Mouse (Mus musculus): ENCODE data around the gene Tmx2. TPM values are rescaled to one million over a fixed set of nuclear protein-coding genes. Genes with fewer than 3 reads are reported as not detected.

Tmx2 gene
- 3.4 and 5.5 TPM in 2 replicates for polyA plus RNA-seq (2012)

DNA sequence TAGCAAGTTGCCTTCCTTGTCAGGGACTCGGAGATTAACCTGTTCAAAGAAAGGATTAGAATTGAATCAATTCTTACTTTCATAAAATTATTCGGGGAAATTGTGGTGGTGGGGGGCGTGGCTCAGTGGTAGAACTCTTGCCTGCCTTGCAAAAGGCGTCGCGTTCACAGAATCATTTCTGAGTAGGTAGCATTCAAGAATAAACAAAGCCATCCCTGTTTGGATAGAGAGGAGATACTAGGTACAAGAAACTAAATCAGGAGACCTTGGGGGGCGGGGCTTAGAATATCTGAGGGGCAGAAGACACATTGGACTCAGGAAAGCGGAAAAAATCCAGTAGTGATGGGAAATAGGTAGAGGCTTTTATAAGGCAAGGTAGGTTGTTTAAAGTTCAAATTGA is at the start of gene Tmx2:
TSS of gene Tmx2 (minus strand) at position 125 of the 400 bp plus-strand sequence.
- TF ChIP-seq GATA1 (IDR thresholded peaks at IDR 0.05; ENCODE audit: low read length), result no peak

DNA sequence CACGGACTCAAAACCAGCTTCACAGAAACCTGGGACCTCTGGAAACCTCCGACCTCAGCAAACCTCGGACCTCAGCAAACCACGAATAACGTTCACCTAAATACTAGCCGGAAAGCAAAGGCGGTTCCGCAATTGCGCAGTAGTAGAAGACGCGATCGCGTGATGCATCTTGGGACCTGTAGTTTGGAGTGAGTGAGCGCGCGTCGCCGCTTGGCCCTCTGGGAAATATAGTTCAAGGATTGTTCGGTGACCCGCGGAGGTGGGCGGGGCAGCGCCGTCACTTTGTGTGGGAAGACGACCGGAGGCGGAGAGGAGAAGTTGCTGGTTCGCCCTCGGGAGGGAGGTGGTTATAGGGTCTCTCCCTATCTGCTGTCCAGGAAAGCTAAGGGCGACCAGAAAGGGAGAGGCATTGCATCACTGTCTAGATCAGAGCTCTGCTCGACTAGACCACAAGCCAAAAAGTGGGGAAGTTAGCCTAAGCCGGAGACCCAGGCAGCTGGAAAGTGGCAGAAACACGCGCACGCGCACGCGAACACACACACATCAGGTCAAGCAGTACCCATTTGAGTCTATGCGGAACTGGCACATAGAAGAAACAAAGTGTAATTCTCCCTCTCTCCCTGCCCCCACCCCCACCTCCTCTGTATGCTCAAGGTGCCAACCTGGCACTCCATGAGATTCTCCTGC is 48.4 kb upstream of the Tmx2 start, which contains the start of gene Clp1:
TSS of gene Clp1 (minus strand) at position 179 of the 687 bp plus-strand sequence.
- TF ChIP-seq GATA1 (IDR thresholded peaks at IDR 0.05; ENCODE audit: low read length), result no peak

DNA sequence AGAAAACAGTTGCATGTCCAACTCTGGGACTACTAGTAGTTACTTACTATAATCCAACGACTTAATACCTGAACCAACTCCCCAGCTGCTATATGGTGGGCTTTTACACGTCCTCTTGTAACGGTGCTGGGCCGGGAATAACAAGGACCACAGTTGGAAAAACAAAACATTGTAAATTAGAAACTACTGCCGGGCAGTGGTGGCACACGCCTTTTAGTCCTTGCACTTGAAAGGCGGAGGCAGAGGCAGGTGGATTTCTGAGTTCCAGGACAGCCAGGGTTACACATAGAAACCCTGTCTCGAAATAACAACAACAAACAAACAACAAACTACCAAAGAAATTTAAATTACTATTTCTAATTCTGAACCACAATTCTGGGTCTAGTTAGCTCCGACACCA is 47.8 kb upstream of the Tmx2 start:
- no peak for TF ChIP-seq GATA1 (IDR thresholded peaks at IDR 0.05; ENCODE audit: low read length)

DNA sequence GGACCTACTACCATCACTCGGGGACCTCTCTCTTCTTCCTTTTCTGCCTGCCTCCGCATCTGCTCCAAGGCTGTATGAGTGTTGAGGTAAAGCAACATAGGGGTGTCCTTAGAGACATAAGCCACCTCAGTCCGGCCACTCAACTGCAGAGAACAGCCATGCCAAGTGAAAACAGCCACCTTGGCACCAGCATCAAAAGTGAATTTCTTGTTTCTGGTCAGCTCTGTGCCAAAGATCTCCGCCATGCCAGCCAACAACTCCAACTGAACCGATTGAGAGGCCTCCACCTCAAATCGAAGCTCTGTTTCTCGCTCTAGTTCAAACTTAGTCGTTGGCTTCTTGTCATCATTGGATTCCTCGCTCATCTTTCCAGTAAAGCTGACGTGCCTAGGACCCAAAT is 46.8 kb upstream of the Tmx2 start:
- no peak for TF ChIP-seq GATA1 (IDR thresholded peaks at IDR 0.05; ENCODE audit: low read length)

DNA sequence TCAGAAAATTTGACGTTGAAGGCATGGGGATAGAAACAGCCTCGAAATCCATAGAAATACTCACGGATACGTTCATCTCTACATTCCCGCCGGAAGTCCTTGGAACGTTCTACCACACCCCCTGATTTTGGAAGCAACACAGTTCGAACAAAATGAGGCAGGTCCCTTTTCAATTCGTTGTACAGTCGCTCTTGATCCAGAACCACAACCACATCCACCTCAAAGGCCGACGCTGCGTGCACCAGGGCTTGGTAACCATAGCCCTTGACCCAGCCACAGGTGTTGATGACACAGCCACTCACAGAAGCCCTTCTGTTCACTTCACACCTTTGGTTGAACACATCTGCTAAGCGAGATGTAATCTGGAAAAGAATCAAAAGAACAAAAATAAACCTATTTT is 44.9 kb upstream of the Tmx2 start:
- TF ChIP-seq GATA1 (IDR thresholded peaks at IDR 0.05; ENCODE audit: low read length), result no peak

DNA sequence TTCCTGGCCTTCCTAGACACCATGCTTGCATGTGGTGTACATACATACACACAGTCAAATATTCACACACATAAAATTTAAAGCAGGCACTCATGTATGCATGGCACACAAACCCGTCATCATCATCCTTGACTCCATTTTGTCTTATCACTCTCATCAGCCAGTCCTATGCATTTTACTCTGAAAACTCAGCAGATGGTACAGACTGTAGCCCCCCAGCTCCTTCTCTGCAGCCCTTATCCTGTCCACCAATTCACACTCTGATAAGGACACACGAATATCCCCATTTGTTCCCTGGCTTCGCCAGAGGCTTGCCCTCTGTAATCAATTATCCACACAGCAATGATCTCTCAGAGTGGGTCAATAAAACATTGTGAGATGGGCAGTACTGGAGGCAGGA is 42.2 kb upstream of the Tmx2 start:
- no peak for TF ChIP-seq GATA1 (IDR thresholded peaks at IDR 0.05; ENCODE audit: low read length)

DNA sequence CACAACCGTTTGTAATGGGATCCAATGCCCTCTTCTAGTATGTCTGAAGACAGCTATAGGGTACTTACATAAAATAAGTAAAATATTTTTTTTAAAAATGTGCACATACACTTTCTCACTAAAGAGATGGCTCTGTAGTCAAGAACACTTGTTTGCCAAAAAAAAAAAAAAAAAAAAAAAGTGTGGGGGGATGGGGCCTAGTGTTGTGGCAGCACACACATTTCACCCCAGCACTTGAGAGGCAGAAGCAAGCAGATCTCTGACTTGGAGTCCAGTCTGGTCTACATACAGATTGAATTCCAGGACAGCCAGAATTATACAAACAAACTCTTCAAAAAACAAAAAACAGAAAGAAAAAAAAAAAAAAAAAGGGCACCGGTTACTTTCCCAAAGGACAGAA is 41.8 kb upstream of the Tmx2 start:
- no peak for TF ChIP-seq GATA1 (IDR thresholded peaks at IDR 0.05; ENCODE audit: low read length)

DNA sequence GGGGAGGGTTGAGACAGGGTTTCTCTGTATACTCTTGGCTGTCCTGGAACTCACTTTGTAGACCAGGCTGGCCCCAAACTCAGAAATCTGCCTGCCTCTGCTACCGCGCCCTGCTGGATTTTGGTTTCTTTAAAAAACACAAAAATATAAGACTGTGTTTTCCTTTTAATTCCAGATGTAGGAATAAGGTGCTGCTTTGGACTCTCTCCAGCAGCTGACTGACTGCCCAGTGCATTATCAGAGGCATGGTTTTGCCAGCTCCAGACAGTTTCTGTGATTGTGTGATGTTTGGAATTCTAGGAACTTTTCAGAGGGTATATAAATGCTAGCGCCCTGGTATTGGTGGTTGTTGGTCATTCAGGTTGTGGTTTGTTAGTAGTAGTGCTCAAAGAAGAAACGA is 38.4 kb upstream of the Tmx2 start:
- TF ChIP-seq GATA1 (IDR thresholded peaks at IDR 0.05; ENCODE audit: low read length), result no peak

DNA sequence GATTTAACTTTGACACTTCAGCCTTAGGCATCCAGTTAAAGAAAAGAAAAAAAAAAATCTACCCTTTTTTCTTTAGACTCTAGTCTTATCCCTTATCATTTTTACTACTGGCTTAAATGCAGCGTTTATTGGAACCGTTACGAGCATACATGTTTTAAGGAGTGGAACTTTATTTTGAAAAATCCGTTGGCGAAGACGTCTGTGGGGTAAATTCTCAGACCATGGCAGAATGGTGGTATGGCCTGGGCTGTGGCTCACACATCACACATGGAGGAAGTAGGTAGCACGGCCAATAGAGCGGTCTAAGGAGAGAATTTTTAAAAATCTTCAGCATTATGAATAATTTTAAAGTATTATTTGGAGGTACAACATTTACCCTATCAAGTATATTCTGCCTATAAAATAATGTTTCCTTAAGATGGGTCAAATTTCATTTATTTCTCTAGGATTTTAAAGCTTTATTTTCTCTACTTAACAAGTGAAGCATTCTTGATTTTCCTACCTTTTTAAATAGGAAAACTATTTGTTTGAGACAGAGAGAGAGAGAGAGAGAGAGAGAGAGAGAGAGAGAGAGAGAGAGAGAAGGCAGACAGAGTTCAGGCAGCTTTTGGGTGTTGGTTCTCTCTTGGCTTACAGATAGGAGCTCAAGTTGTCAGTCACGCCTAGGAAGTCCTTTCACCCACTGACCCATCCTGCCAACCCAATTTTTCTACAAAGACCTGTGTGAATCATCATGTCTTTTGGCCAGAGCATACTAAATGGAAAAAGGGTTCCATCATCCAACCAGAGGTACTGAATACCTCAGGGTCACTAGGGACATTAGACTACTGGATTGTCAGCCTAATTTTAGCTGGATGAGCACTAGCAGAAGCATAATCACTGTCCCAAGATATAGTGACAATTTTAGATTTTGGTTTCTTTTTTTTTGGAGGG is 37.7 kb upstream of the Tmx2 start:
- no peak for TF ChIP-seq GATA1 (IDR thresholded peaks at IDR 0.05; ENCODE audit: low read length)

DNA sequence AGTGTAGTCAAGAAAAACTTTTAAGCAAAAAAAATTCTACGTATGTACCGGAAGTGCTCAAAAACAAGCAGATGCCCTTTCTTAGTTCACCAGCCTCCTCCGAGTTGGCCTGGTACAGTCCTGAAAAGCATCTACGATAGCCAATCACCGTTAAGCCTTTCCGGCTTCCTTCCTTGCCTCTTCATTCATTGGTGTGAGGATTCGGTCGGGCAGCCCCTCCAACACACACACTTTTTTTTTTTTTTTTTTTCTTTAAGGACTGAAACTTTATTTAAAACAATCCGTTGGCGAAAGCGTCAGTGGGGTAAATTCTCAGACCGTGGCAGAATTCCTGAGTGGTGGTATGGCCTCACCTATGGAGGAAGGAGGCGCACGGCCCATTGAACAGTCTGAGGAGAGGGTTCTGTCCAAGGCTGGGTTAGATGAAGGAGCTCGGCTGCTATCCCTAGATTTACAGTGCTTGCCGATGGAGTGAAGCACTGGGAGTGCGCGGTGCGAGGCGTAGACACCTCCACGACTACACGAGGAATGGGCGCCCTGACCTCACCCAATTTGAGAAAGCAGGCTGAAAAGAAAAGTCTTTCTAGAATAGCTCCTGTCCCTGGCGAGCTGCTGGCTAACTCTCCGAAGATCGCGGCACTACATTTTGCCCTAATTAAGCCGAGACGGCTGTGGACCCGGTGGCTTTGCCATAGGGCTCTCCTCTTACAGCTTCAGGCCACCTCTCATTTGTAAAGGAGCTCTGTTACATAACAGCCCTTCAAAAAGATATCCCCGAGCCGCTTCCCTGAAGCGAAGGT is 36.8 kb upstream of the Tmx2 start:
- TF ChIP-seq GATA1 (IDR thresholded peaks at IDR 0.05; ENCODE audit: low read length), result no peak

DNA sequence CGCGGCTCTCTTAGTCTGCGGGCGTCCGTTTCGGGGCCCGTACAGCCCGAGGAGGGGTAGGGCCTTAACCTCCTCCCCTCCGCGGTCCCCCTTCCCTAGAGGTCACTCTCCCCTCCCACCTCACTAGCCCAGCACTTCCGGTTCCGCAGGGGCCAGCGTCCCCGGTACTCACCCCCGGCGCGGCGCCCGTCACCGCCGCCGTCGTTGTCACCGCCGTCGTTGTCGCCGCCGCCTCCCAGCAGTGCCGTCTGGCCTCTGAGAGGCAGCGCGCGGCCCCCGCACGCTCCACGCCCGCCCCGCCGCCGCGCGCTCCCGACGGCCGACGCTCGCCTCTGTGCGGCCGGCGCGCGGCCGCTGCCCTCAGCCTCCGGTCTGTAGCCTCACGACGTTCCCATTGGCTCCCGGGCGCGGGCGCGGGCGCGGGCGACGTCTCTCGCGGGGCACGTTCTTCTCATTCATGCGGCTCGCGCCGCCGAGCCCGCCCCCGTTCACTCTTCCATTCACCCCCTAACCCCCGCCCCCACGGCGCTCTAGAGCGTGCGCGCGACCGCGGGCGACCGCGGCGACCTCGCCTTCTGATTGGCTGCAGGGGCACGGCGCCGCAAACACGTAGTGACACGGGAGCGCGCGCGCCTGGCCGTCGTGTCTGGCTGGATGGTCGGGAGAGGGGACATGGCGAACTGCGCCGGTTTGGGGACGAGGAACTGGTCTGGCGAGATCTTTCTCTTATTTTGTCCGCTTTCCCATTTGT is 36.0 kb upstream of the Tmx2 start, which contains the start of gene Zdhhc5:
TSS of gene Zdhhc5 (minus strand) at position 370 of the 751 bp plus-strand sequence.
- no peak for TF ChIP-seq GATA1 (IDR thresholded peaks at IDR 0.05; ENCODE audit: low read length)

DNA sequence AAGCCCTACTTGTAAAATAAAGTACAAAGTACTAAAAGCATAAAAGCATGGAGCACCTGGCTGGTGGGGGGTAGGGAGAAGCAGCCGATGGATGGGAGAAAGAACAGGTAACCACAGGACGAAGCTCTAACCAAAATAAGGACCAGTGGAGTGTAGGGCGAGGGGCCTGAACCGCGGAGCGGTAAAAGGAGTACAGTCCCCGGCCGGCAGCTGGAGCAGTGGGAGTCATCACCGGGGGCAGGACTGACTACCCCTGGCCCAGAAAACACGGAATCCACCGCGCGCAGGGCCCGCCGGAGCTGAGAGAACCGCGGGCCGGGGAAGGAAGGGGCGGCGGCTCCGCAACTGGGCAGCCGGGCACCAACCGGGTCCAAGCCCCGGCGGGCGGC is 35.5 kb upstream of the Tmx2 start:
- no peak for TF ChIP-seq GATA1 (IDR thresholded peaks at IDR 0.05; ENCODE audit: low read length)

DNA sequence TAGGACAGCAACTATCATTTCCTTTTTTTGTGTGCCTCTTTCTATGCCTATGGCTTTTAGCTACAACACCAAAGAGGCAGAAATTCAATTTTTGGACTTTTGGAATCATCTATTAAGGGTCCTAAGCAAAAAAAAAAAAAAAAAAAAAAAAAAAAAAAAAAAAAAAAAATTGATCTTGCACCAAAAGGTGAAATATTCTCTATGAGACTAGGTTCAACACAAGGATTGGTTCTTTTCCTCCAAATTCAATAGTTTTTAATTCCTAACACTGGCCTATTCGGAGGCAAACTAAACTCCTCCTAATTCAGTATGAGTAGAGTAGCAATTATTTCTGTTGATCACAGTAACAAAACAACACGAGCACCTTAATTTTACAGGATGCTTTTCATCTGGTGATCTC is 33.0 kb upstream of the Tmx2 start:
- TF ChIP-seq GATA1 (IDR thresholded peaks at IDR 0.05; ENCODE audit: low read length), result no peak

DNA sequence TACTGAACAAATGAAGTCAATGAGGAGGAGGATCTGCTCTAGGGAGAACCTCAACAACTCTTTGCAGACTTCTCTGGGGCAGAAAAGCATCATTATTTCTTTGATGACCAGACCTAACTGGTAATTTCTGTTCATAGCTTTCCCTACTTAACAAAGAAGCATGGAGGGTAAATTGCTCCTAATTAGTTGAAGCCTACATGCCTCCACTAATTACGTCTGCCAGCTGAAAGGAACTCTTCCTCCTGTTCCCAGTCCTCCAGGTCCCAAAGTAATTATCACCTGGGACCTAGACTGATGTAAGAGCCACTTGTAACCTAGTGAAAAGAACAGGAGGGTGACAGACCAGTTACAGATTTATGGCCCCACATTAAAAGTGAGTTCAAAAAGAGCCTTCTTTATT is 28.6 kb upstream of the Tmx2 start:
- no peak for TF ChIP-seq GATA1 (IDR thresholded peaks at IDR 0.05; ENCODE audit: low read length)

DNA sequence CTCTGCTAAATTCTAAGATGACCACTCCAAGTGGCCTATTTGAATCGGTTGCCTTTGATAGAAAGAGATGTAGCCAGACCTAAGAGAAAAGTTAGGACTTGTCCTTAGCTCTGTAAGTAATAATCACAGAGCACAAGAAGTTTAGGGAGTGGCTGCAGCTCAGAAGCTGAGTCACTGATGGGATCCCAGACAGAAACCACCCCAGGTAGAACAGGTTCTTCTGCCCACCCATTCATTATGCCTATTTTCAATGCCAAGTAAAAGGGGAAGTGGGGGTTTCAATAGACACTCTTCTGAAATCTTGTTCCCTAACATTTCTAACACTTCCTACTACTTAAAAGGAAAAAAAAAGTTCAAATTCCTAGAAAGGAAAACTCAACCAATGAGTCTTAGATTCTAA is 26.4 kb upstream of the Tmx2 start:
- no peak for TF ChIP-seq GATA1 (IDR thresholded peaks at IDR 0.05; ENCODE audit: low read length)

All from G1E-ER4 (cell line).